Mouse (Mus musculus): ENCODE results near the gene Enoph1.

GRCm38 (mm10) chr5:100041272-100041671, 1.5 kb downstream of the Enoph1 start:
- TF ChIP-seq CTCF (IDR thresholded peaks at IDR 0.05; ENCODE audit: borderline replicate concordance, control insufficient read depth, extremely low read depth, insufficient read depth, low read length, poor library complexity) (no peak), POLR2A (IDR thresholded peaks at IDR 0.05; ENCODE audit: control insufficient read depth, extremely low read depth, insufficient read depth, low read length, poor library complexity) (no peak)
